Mouse (Mus musculus): ENCODE measurements around the gene Cntn2. TPM values are rescaled to one million over a fixed set of nuclear protein-coding genes. Genes with fewer than 3 reads are reported as not detected.
"Not testable (repeated sequence)": the region's sequence is repeated elsewhere in the genome, so short reads cannot be mapped to it uniquely, and the experiment has no call there.

Gene Cntn2
- total RNA-seq, 4 experiments from 2014 or later, result 74.6 to 104 (median 85.8) TPM

DNA sequence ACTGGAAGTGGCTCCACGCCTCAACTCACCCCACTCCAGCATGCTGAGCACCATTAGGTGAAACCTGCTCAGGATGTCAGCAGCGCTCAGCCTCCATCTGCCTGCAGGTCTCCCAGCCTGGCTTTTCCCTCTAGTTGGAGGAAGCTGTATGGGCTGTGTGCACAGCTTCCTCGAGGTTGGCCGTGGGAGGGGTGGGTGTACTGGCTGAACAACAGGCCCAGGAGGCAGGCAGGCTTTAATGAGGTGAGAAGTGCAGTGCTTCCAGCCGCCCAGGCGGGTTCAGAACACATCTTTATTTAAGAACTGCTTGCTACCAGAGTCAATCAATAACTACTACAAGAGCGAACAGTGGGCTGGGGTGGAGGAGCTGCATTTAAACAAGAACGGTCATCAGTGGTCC lies 31.5 kb downstream of the Cntn2 start:
- DNase-seq (ENCODE audit: low spot score in 2 of 2), result peak in 1 of 2 experiments; percentile 42

GRCm38 (mm10) chr1:132509771-132510170 lies 33.3 kb downstream of the Cntn2 start:
- no peak for DNase-seq (ENCODE audit: low spot score in 2 of 2)

- no peak for DNase-seq (ENCODE audit: low spot score in 2 of 2)
Measured at GRCm38 (mm10) chr1:132506656-132507055, 36.4 kb downstream of the Cntn2 start.

DNA sequence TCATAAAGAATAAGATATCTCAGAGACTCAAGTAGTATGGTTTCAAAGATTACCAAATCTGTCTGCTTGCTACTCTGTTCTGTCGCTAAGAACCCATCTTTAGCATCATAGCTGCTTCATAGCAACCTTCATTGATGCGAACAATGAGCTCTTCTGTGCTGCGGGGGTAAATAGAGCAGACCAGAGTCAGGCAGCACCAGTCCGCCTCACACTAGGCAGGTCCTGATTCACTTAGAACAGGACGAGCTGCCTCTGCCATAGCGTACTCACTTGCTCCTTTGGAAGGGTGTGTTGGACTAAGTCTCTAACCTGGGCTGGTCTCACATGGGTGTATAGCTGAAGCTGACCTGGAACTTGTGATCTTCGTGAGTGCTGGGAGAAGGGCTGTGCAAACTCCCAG lies 37.0 kb downstream of the Cntn2 start, which contains the start of gene Tmem81:
TSS of gene Tmem81 (plus strand) at position 173 of the 400 bp plus-strand sequence.
- no peak for DNase-seq (ENCODE audit: low spot score in 2 of 2)

DNA sequence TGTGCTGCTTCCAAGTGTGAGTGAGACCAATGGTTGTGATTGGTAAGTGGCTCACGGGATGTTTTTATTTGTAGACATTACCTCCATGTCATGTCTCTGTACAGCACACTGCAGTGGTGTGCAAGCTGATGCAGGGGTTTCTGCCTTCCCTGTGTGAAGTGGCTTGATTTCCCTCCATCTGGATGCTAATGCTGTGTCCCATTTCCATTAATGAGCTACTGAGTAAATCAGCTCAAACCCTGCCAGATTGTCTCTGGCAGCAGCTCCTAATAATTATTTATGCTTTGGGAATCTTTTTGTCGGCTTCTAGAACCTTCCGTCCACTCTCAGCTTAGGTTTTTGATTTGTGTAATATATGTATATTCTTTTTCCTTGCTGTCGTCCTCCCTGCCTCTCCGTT lies 37.9 kb downstream of the Cntn2 start:
- DNase-seq (ENCODE audit: low spot score in 2 of 2), result no peak

GRCm38 (mm10) chr1:132500535-132500934 lies 42.5 kb downstream of the Cntn2 start:
- no peak for DNase-seq (ENCODE audit: low spot score in 2 of 2)

DNA sequence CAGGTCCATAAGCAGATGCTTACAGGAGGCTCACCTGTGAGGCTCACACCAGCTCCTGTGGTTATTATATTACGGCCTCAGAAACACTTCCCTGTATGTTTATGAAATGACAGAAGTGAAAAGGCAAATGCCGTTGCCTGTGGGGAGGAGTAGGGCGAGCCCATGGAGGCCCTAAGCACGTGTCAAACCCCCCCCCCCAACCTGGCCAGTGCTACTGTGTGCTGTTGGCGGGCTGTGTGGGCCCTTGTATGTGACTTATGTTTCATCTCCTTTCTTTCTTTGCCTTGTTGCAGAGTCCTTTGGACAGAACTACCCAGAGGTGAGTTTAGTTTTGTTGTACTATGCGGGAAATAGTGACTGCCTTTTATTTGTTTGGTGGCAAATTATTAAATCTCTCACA lies 59.3 kb downstream of the Cntn2 start:
- DNase-seq (ENCODE audit: low spot score in 2 of 2), result no peak

GRCm38 (mm10) chr1:132483234-132483633 lies 59.8 kb downstream of the Cntn2 start:
- DNase-seq (ENCODE audit: low spot score in 2 of 2), result no peak

- DNase-seq (ENCODE audit: low spot score in 2 of 2), result no peak
Measured at GRCm38 (mm10) chr1:132481619-132482018, 61.4 kb downstream of the Cntn2 start.

DNA sequence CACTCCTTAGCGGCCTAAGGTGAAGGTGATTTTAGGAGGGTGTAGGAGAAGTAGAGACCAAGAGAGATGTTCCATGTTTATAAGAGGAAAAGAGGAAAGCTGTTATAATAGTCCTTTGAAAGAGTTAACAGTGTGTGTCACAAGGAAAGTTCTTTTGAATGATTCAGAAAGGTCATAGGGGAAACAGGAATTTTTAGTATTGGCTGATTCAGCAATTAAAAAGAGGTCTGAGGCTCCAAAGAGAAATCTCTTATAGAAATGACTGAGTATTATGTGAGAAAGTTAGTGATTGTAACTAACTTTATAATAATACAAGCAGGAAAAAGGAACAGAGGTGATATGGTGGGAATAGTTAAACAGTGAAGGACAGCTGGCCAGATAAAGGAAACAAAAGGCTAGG lies 63.6 kb downstream of the Cntn2 start:
- DNase-seq (ENCODE audit: low spot score in 2 of 2), result no peak

DNA sequence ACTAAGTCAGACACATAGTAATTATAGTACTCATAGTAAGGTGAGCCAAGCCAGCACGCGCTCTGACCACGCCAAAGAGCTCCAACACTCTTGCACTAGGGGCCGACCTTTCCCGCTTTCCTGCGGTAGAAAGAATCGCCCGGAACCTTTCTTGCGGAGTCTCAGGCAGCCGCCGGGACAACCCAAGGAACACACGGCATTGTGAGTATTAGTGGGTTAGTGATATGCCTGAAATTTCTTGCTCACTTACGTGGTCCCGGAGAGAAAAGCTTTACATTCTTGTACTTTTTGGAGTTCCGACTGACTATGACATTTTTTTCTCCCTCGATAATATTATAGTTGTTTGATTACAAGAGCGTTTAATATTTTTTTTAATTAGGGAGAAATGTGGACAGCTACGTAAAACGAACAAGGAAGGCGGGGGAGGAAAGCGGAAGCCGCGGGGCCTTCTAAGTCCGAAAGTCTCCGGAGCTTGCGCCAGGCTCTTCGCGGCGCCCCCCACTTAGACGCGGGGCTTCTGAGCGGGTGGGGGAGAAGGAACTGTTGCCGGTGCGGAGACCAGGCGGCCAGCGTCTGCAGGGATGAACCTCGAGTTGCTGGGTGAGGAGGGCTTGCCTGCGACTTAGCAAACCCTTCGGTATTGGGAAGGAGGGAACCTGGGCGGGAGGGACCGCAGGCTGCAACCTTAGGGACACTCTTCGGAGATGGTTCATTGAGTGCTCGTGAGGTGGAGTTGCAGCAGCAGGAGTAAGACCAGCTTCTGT lies 65.9 kb downstream of the Cntn2 start, which contains the start of gene Rbbp5:
TSS of gene Rbbp5 (plus strand) at position 438 of the 764 bp plus-strand sequence.
- peak; percentile 74 to 81 for DNase-seq (ENCODE audit: low spot score in 2 of 2)

DNA sequence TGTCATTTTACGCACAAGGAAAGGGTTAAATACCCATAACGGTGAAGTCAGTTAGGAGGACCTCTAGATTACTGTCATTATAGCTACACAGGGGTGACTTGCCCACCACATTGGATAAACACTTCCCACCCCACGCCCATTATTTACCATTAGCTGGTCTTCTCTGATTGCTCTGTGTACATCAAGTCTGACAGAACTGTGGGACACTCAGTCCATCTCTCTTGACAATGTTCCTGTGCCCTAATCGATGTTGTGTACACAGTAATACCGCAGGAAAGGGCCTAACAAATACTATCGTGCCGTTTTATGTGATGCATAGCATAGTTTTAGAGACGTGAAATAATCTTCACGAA lies 66.5 kb downstream of the Cntn2 start:
- DNase-seq (ENCODE audit: low spot score in 2 of 2), result no peak

DNA sequence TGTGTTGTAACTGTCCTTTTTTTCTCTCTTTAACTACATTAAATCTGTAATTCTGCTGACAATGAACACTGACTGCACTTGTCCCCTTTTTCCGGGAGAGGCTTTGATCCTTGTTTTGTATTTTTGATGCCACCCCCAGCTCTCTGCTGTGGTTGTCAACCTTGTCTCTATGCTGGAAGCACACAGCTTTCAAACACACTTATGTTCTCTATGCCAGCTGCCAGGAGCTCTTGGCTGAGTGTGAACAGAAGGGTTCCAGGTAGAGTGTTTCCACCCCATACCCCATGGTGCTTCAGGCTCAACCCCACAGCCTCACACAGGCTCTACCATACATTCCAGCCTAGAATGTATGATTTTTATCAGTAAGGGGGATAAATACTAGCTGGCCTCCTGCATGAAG lies 68.6 kb downstream of the Cntn2 start:
- peak in 1 of 2 experiments; percentile 39 for DNase-seq (ENCODE audit: low spot score in 2 of 2)

DNA sequence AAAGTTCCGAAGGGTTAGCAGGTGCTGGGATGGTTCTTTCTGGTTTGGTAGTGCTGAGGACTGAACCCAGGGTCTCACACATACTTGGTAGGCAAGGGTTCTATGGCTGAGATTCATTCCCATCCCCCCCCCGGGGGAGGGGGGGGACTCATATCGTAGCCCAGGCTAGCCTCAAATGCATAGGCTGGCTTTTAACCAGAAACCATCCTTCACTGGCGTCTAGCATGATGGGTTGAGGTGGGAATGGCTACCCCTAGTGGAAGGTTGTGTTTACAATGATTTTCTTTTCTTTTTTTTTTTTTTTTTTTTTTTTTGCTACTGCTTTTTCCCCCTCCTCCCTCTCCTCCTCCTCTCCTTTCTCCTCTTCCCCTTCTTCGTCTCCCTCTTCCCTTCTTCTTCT lies 70.5 kb downstream of the Cntn2 start:
- DNase-seq (ENCODE audit: low spot score in 2 of 2), result no peak

- DNase-seq (ENCODE audit: low spot score in 2 of 2), result no peak
Measured at GRCm38 (mm10) chr1:132471499-132471898, 71.6 kb downstream of the Cntn2 start.

- no peak for DNase-seq (ENCODE audit: low spot score in 2 of 2)
Measured at GRCm38 (mm10) chr1:132471032-132471431, 72.0 kb downstream of the Cntn2 start.

DNA sequence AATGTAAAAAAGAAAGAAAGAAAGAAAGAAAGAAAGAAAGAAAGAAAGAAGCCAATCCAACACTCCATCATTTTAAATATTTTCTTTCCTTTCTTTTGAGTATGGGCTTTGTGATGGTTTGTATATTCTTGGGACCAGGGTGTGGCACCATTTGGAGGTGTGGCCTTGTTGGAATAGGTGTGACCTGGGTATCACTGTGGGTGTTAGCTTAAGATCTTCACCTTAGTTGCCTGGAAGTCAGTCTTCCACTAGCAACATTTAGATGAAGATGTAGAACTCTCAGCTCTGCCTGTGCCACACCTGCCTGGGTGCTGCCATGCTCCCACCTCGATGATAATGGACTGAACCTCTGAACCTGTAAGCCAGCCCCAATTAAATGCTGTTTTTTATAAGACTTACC lies 73.0 kb downstream of the Cntn2 start:
- not testable (repeated sequence) for DNase-seq (ENCODE audit: low spot score in 2 of 2)

GRCm38 (mm10) chr1:132469519-132469918 lies 73.5 kb downstream of the Cntn2 start:
- DNase-seq (ENCODE audit: low spot score in 2 of 2), result no peak

- no peak for DNase-seq (ENCODE audit: low spot score in 2 of 2)
Measured at GRCm38 (mm10) chr1:132468926-132469325, 74.1 kb downstream of the Cntn2 start.

DNA sequence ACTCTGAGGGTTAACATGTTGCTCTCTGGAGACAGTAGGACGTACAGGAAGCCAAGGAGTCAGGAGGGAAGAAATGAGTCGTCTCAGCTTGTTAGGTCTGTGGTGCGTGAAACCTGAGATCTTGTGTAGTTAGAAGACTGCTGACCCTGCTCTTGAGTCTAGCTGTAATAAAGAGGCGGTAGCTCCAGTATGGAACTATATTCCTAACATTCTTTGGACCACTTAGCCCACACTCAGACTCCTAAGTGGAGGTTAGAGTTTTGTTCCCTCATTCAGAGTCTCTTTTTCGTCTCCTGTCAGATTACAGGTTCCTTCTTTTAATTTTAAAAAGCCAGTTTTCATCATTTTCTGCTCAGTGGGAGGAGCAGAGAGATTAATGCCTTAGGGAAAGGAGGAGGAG lies 78.4 kb downstream of the Cntn2 start:
- DNase-seq (ENCODE audit: low spot score in 2 of 2), result no peak
